14 mouse cellular contexts compared by ENCODE assay signal in the genomic region with DNA sequence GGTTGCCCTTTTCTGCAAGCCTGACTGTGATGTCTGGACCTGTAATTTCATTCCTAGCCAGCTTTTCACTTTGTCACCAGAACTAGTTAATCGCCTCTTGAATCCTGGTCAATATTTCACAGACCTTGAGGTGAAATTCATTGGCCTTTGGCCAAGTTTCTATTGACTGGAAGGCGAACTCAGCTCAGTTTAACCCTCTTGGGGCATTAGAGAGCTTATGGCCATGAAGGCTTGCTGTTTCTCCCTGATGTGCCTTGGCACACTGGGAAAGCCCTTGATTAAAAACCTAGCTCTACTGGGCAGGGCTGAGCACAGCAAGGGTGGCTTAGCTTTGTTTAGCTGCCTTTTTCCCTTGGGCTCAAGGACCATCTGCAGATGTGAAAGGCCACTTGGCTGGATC.
DNase-seq lines count a peak whose midpoint lies in the region; ATAC-seq lines count a peak whose summit lies in the region.
"Had no signal": no experiment of that assay in that cellular context is flagged by ENCODE, and none has a peak within 500 bp of the region (broad histone marks: within the 10 kb centered on the region; RNA-seq: fewer than 3 reads in every experiment).

No protein-coding gene starts in this region.

- H3K27ac ChIP-seq in hindbrain, embryonic 16.5 days (ENCODE audit: low read depth, low read length): no peak overlapping the region
- H3K27ac ChIP-seq in hindbrain, embryonic 13.5 days: no peak overlapping the region
- H3K27ac ChIP-seq in kidney, embryonic 16.5 days (ENCODE audit: low read length): no peak overlapping the region
- H3K27ac ChIP-seq: forebrain, embryonic 13.5 days; limb, embryonic 12.5 days; liver, embryonic 13.5 days had no signal

- no peaks in the 10 kb centered on the region for H3K36me3 ChIP-seq in hindbrain, embryonic 16.5 days (ENCODE audit: control insufficient read depth, insufficient read depth, low read length)
- no peaks in the 10 kb centered on the region for H3K36me3 ChIP-seq in hindbrain, embryonic 13.5 days
- no peaks in the 10 kb centered on the region for H3K36me3 ChIP-seq in kidney, embryonic 16.5 days (ENCODE audit: insufficient read depth, low read length)
- H3K36me3 ChIP-seq: heart, embryonic 12.5 days; limb, embryonic 12.5 days; liver, embryonic 13.5 days had no signal

- DNase-seq in retina, postnatal 1 day: peak; percentile 9
- no peak for DNase-seq in retina, embryonic 14.5 days (ENCODE audit: low spot score)
- no peak for DNase-seq in spleen, postnatal 14 days (ENCODE audit: low spot score in 2 of 2)
- DNase-seq: cerebellum, postnatal 25 days; liver, embryonic 13.5 days had no signal

- no peak overlapping the region for H3K4me3 ChIP-seq in hindbrain, embryonic 16.5 days (ENCODE audit: low read length)
- H3K4me3 ChIP-seq in hindbrain, embryonic 13.5 days: no peak overlapping the region
- no peak overlapping the region for H3K4me3 ChIP-seq in kidney, embryonic 16.5 days (ENCODE audit: low read length)
- H3K4me3 ChIP-seq: forebrain, embryonic 13.5 days; heart, embryonic 12.5 days; limb, embryonic 12.5 days; liver, embryonic 13.5 days had no signal

- H3K4me2 ChIP-seq in hindbrain, embryonic 16.5 days (ENCODE audit: low read length): no peak overlapping the region
- no peak overlapping the region for H3K4me2 ChIP-seq in hindbrain, embryonic 13.5 days
- no peak overlapping the region for H3K4me2 ChIP-seq in kidney, embryonic 16.5 days (replicated peaks; ENCODE audit: low read depth, low read length)
- H3K4me2 ChIP-seq: forebrain, embryonic 13.5 days; heart, embryonic 12.5 days; limb, embryonic 12.5 days; liver, embryonic 13.5 days had no signal

- H3K27me3 ChIP-seq in hindbrain, embryonic 16.5 days (replicated peaks; ENCODE audit: control insufficient read depth, insufficient read depth, low read length): no peaks in the 10 kb centered on the region
- H3K27me3 ChIP-seq in hindbrain, embryonic 13.5 days: no peaks in the 10 kb centered on the region
- H3K27me3 ChIP-seq in kidney, embryonic 16.5 days (ENCODE audit: insufficient read depth, low read length): no peaks in the 10 kb centered on the region
- H3K27me3 ChIP-seq: forebrain, embryonic 13.5 days; heart, embryonic 12.5 days; limb, embryonic 12.5 days; liver, embryonic 13.5 days had no signal

- no peaks in the 10 kb centered on the region for H3K4me1 ChIP-seq in hindbrain, embryonic 16.5 days (ENCODE audit: control insufficient read depth, insufficient read depth, low read depth, low read length)
- peaks cover 10% of the 10 kb centered on the region; the same call in 1 of the 2 replicates for H3K4me1 ChIP-seq in hindbrain, embryonic 13.5 days (replicated peaks)
- no peaks in the 10 kb centered on the region for H3K4me1 ChIP-seq in kidney, embryonic 16.5 days (ENCODE audit: insufficient read depth, low read length)
- H3K4me1 ChIP-seq: heart, embryonic 12.5 days; limb, embryonic 12.5 days; liver, embryonic 13.5 days had no signal

- WGBS in hindbrain, embryonic 16.5 days: 48% methylated on average over 2 of the region's 2 CpGs
- WGBS in hindbrain, embryonic 13.5 days: 70% methylated on average over 2 of the region's 2 CpGs
- 52% methylated on average over 2 of the region's 2 CpGs for WGBS in kidney, embryonic 16.5 days

- no peaks in the 10 kb centered on the region for H3K9me3 ChIP-seq in hindbrain, embryonic 16.5 days (ENCODE audit: control insufficient read depth, low read length)
- no peaks in the 10 kb centered on the region for H3K9me3 ChIP-seq in hindbrain, embryonic 13.5 days
- H3K9me3 ChIP-seq in kidney, embryonic 16.5 days (ENCODE audit: low read length): no peaks in the 10 kb centered on the region
- H3K9me3 ChIP-seq: forebrain, embryonic 13.5 days; heart, embryonic 12.5 days; limb, embryonic 12.5 days; liver, embryonic 13.5 days had no signal

- H3K9ac ChIP-seq in hindbrain, embryonic 16.5 days (ENCODE audit: low read depth, low read length): no peak overlapping the region
- no peak overlapping the region for H3K9ac ChIP-seq in hindbrain, embryonic 13.5 days
- H3K9ac ChIP-seq in kidney, embryonic 16.5 days (replicated peaks; ENCODE audit: low read length): no peak overlapping the region
- H3K9ac ChIP-seq: forebrain, embryonic 13.5 days; heart, embryonic 12.5 days; limb, embryonic 12.5 days; liver, embryonic 13.5 days had no signal

- 0 out of 2 replicates have a peak, but pooled peaks have one; percentile 20 for ATAC-seq in hindbrain, embryonic 16.5 days
- no peak for ATAC-seq in hindbrain, embryonic 13.5 days (ENCODE audit: low FRiP score)
- ATAC-seq in kidney, embryonic 16.5 days (ENCODE audit: low FRiP score, low TSS enrichment): peak; percentile 81
- ATAC-seq in megakaryocyte, adult 5-6 weeks (ENCODE audit: poor library complexity, severe bottlenecking): no peak
- ATAC-seq: forebrain, embryonic 13.5 days; intestine, postnatal 0 days; lung, postnatal 0 days had no signal

Comparison
In these comparisons a context has a peak if more than half of its experiments do, and no peak if none do; other contexts are left out.
1. ATAC-seq: peak in hindbrain, embryonic 16.5 days (single experiment) and kidney, embryonic 16.5 days (single experiment); none in hindbrain, embryonic 13.5 days (single experiment) and megakaryocyte, adult 5-6 weeks (single experiment).